Mouse (Mus musculus) adrenal gland, postnatal 14 days (tissue): ENCODE measurements around the gene Leap2. TPM values are rescaled to one million over a fixed set of nuclear protein-coding genes. Genes with fewer than 3 reads are reported as not detected.

Experiments used
- microRNA-seq, 2 experiments: library from miRNA; unstranded; fragments of <30 nt; microRNA quantifications; one replicate each; pipeline ENCODE4 v1.2.0; 2021
- total RNA-seq: library from RNA; stranded (reverse); gene quantifications from 2 replicates; pipeline ENCODE4 v1.2.3, GENCODE M21; 2021

Gene Leap2
- total RNA-seq, 1 experiment from 2014 or later = 17.6 TPM

Small RNA genes within 50 kb of the gene (microRNA-seq; reads per million reads assigned to microRNA genes)
- 0 reads per million in 2 experiments for gene Mir6920

Other genes with a start within 250 kb of the Leap2 start
- gene Hspa4, start 122.7 kb downstream of the Leap2 start, total RNA-seq = 174 and 183 TPM in 2 replicates
- 10.6 and 11.8 TPM in 2 replicates for gene Zcchc10, start 98.5 kb downstream of the Leap2 start, total RNA-seq
- gene Aff4, start 72.3 kb downstream of the Leap2 start, total RNA-seq = 168 and 172 TPM in 2 replicates
- gene Uqcrq, start 7.7 kb upstream of the Leap2 start, total RNA-seq = 1,722 and 1,730 TPM in 2 replicates
- 1.2 and 3.6 TPM in 2 replicates for gene Gdf9, start 7.9 kb upstream of the Leap2 start, total RNA-seq
- gene Gm10447, start 33.9 kb upstream of the Leap2 start, total RNA-seq = not detected in 2 replicates
- gene Shroom1, start 34.0 kb upstream of the Leap2 start, total RNA-seq = 3.9 and 5.7 TPM in 2 replicates
- gene Gm9837, start 47.3 kb upstream of the Leap2 start, total RNA-seq = not detected in 2 replicates
- not detected in 2 replicates for gene Gm9945, start 57.0 kb upstream of the Leap2 start, total RNA-seq
- 0.68 and 1.1 TPM in 2 replicates for gene Sowaha, start 57.1 kb upstream of the Leap2 start, total RNA-seq
- gene Sept8, start 96.1 kb upstream of the Leap2 start, total RNA-seq = 39.0 and 42.2 TPM in 2 replicates
- 28.0 and 31.0 TPM in 2 replicates for gene Kif3a, start 144.2 kb upstream of the Leap2 start, total RNA-seq
- not detected in 2 replicates for gene Il4, start 195.5 kb upstream of the Leap2 start, total RNA-seq
- gene Il13, start 211.5 kb upstream of the Leap2 start, total RNA-seq = not detected in 2 replicates